In the genomic region with DNA sequence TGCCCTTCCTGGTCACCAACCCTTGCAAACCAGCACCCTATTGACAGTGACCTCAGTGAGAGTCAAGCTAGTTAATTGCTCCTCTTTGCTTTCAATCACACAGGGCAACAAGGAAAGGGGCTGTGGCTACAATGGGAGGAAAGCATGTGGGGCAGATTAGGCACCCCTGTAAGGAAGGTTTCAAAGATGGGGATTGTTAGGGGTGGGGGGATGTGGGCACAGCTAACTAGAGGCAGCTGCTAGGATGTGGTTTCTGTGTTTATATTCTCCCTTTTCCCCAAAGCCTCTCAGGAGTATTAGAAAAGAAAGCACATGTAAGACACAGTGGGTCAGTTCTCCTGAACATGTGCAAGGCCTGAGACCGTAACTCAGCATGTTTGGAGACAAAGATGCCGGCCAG, we compare ENCODE assay signal across 14 mouse cellular contexts.
A peak's percentile ranks its signal among the peaks of the same experiment; 100 is the strongest.
DNase-seq lines count a peak whose midpoint lies in the region; ATAC-seq and TF ChIP-seq lines count a peak whose summit lies in the region.
"Had no signal": no experiment of that assay in that cellular context is flagged by ENCODE, and none has a peak within 500 bp of the region (broad histone marks: within the 10 kb centered on the region; RNA-seq: fewer than 3 reads in every experiment).

No protein-coding gene starts in this region.

- H3K36me3 ChIP-seq in hindbrain, embryonic 13.5 days = no peaks in the 10 kb centered on the region
- no peaks in the 10 kb centered on the region for H3K36me3 ChIP-seq in hindbrain, postnatal 0 days (ENCODE audit: insufficient read depth, low read length)
- H3K36me3 ChIP-seq in hindbrain, embryonic 14.5 days (replicated peaks; ENCODE audit: control insufficient read depth, insufficient read depth) = no peaks in the 10 kb centered on the region
- H3K36me3 ChIP-seq in myocyte (ENCODE audit: control insufficient read depth, insufficient read depth) = no peaks in the 10 kb centered on the region
- H3K36me3 ChIP-seq: G1E; liver, embryonic 15.5 days had no signal

- no peak for DNase-seq in hindbrain, postnatal 0 days (ENCODE audit: low spot score)
- DNase-seq in embryo, embryonic 10.5 days (ENCODE audit: low spot score) = peak; percentile 35
- DNase-seq in hindbrain, embryonic 14.5 days (ENCODE audit: low spot score) = no peak
- no peak for DNase-seq in gastrocnemius, postnatal 10 days
- DNase-seq in yolk sac, embryonic 10.5 days (ENCODE audit: low spot score) = no peak
- no peak for DNase-seq in testis, postnatal 14 days (ENCODE audit: low spot score)
- DNase-seq: adrenal gland, postnatal 25 days; lung, postnatal 4 days had no signal

- peaks cover 12% of the 10 kb centered on the region for H3K79me2 ChIP-seq in myocyte (ENCODE audit: control insufficient read depth, insufficient read depth)

- 57% methylated on average over 2 of the region's 2 CpGs for WGBS in hindbrain, embryonic 13.5 days
- WGBS in hindbrain, postnatal 0 days = 50% methylated on average over 2 of the region's 2 CpGs
- 61% methylated on average over 2 of the region's 2 CpGs for WGBS in hindbrain, embryonic 14.5 days

- H3ac ChIP-seq in myocyte (ENCODE audit: control insufficient read depth, insufficient read length) = no peak overlapping the region

- no peak overlapping the region for H3K27ac ChIP-seq in hindbrain, embryonic 13.5 days
- H3K27ac ChIP-seq in hindbrain, postnatal 0 days = no peak overlapping the region
- no peak overlapping the region for H3K27ac ChIP-seq in hindbrain, embryonic 14.5 days
- H3K27ac ChIP-seq: layer of hippocampus, adult 2 months; liver, embryonic 15.5 days; stomach, postnatal 0 days had no signal

- peaks cover 35% of the 10 kb centered on the region for H3K4me1 ChIP-seq in hindbrain, embryonic 13.5 days (replicated peaks)
- H3K4me1 ChIP-seq in hindbrain, postnatal 0 days (ENCODE audit: insufficient read depth, low read length) = no peaks in the 10 kb centered on the region
- peaks cover 29% of the 10 kb centered on the region for H3K4me1 ChIP-seq in hindbrain, embryonic 14.5 days (replicated peaks; ENCODE audit: control insufficient read depth, insufficient read depth, low read length)
- H3K4me1 ChIP-seq: liver, embryonic 15.5 days had no signal

- H3K4me3 ChIP-seq in hindbrain, embryonic 13.5 days = no peak overlapping the region
- H3K4me3 ChIP-seq in hindbrain, postnatal 0 days (ENCODE audit: low read length) = no peak overlapping the region
- H3K4me3 ChIP-seq in hindbrain, embryonic 14.5 days (replicated peaks; ENCODE audit: low read length) = no peak overlapping the region
- no peak overlapping the region for H3K4me3 ChIP-seq in myocyte
- H3K4me3 ChIP-seq: layer of hippocampus, adult 2 months; liver, embryonic 15.5 days had no signal

- no peak overlapping the region for H3K4me2 ChIP-seq in hindbrain, embryonic 13.5 days
- H3K4me2 ChIP-seq in hindbrain, postnatal 0 days (ENCODE audit: low read depth, low read length) = no peak overlapping the region
- peak overlapping the region; percentile 10; the same call in 1 of the 2 replicates for H3K4me2 ChIP-seq in hindbrain, embryonic 14.5 days (replicated peaks)
- H3K4me2 ChIP-seq in myocyte (ENCODE audit: low read depth) = peak overlapping the region; percentile 29
- H3K4me2 ChIP-seq: liver, embryonic 15.5 days had no signal

- TF ChIP-seq CTCF in hindbrain, postnatal 0 days (IDR thresholded peaks at IDR 0.05; ENCODE audit: low read depth) = no peak

- H3K9me3 ChIP-seq in hindbrain, embryonic 13.5 days = no peaks in the 10 kb centered on the region
- H3K9me3 ChIP-seq in hindbrain, postnatal 0 days (ENCODE audit: low read length) = no peaks in the 10 kb centered on the region
- H3K9me3 ChIP-seq in hindbrain, embryonic 14.5 days (ENCODE audit: control insufficient read depth, low read length) = no peaks in the 10 kb centered on the region
- H3K9me3 ChIP-seq: liver, embryonic 15.5 days had no signal

- 0 out of 2 replicates have a peak, but pooled peaks have one; percentile 25 for ATAC-seq in hindbrain, embryonic 13.5 days (ENCODE audit: low FRiP score)
- ATAC-seq in hindbrain, postnatal 0 days = no peak
- no peak; the same call in 1 of the 2 replicates for ATAC-seq in hindbrain, embryonic 14.5 days (ENCODE audit: low FRiP score)

- no peaks in the 10 kb centered on the region for H3K27me3 ChIP-seq in hindbrain, embryonic 13.5 days
- H3K27me3 ChIP-seq in hindbrain, postnatal 0 days (ENCODE audit: insufficient read depth, low read length) = no peaks in the 10 kb centered on the region
- no peaks in the 10 kb centered on the region for H3K27me3 ChIP-seq in hindbrain, embryonic 14.5 days (ENCODE audit: control insufficient read depth, insufficient read depth, low read length)
- no peaks in the 10 kb centered on the region for H3K27me3 ChIP-seq in myocyte (ENCODE audit: control insufficient read depth, insufficient read depth, insufficient read length)
- H3K27me3 ChIP-seq: liver, embryonic 15.5 days had no signal

- no peak for TF ChIP-seq POLR2A in myocyte (IDR thresholded peaks at IDR 0.05; ENCODE audit: insufficient read length, low read depth)

- peak overlapping the region; percentile 19; the same call in 1 of the 2 replicates for H3K9ac ChIP-seq in hindbrain, embryonic 13.5 days
- H3K9ac ChIP-seq in hindbrain, postnatal 0 days (replicated peaks; ENCODE audit: low read length) = no peak overlapping the region
- H3K9ac ChIP-seq in hindbrain, embryonic 14.5 days = no peak overlapping the region
- H3K9ac ChIP-seq: liver, embryonic 15.5 days had no signal

TF ChIP-seq in myocyte, 11 proteins besides CTCF, POLR2A, EP300 and RAD21:
- TF ChIP-seq CEBPB (IDR thresholded peaks at IDR 0.05; ENCODE audit: insufficient read depth, poor library complexity, severe bottlenecking) (no peak), TCF12 (IDR thresholded peaks at IDR 0.05; ENCODE audit: insufficient read depth, poor library complexity, severe bottlenecking) (no peak), USF1 (IDR thresholded peaks at IDR 0.05; ENCODE audit: low read depth) (no peak), TCF3 (IDR thresholded peaks at IDR 0.05; ENCODE audit: insufficient read length, low read depth) (no peak), REST (IDR thresholded peaks at IDR 0.05; ENCODE audit: insufficient read depth, insufficient read length) (no peak)

Comparison
In these comparisons a context has a peak if more than half of its experiments do, and no peak if none do; other contexts are left out.
1. H3K4me2 ChIP-seq: peak in hindbrain, embryonic 14.5 days (single experiment) and myocyte (single experiment); none in hindbrain, embryonic 13.5 days (single experiment) and hindbrain, postnatal 0 days (single experiment).